Mouse (Mus musculus): Measurements from ENCODE around the gene Arrdc4. TPM values are rescaled to one million over a fixed set of nuclear protein-coding genes. Genes with fewer than 3 reads are reported as not detected.
A peak's percentile ranks its signal among the peaks of the same experiment; 100 is the strongest.

Gene Arrdc4
- total and polyA plus RNA-seq, 2 experiments from 2014 or later, result 20.7 to 41.6 TPM

DNA sequence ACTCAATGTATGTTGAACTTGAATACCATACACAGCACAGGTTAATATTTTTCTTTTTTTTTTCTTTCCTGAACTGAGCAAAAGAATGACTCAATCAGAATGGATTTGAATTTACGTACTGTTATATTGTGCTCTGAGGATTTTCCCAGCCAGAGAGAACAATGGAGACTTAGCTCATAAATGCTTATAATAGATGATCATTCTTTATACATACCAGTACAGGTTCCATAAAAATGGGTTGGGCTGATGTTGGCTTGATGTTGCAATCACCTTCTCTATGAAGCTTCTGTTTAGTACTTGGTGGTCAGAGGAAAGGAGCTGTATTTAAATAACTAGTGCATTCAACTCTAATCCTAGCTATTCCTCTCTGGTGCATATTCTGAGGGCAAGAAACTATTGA is 57.6 kb downstream of the Arrdc4 start:
- TF ChIP-seq EP300 (IDR thresholded peaks at IDR 0.05; ENCODE audit: low read depth), result no peak
- no peak for TF ChIP-seq CTCF (IDR thresholded peaks at IDR 0.05; ENCODE audit: low read depth)
- Histone ChIP-seq H3K4me1 (ENCODE audit: control insufficient read depth, insufficient read depth) (peaks cover 5% of the 10 kb centered on the region; the same call in 1 of the 2 replicates), H3K36me3 (replicated peaks; ENCODE audit: control insufficient read depth, insufficient read depth, low read length) (no peaks in the 10 kb centered on the region), H3K4me3 (ENCODE audit: low read depth, low read length) (no peak overlapping the region), H3K9ac (replicated peaks; ENCODE audit: low read depth, low read length) (no peak overlapping the region), H3K4me2 (ENCODE audit: low read depth, low read length) (no peak overlapping the region), H3K9me3 (replicated peaks; ENCODE audit: control insufficient read depth, low read length) (no peaks in the 10 kb centered on the region), H3K27ac (ENCODE audit: low read depth) (no peak overlapping the region), H3K27me3 (ENCODE audit: control insufficient read depth, insufficient read depth, low read length) (no peaks in the 10 kb centered on the region)
- whole genome bisulfite sequencing, result 59% methylated on average over 1 of the region's 1 CpGs
- ATAC-seq (ENCODE audit: insufficient read depth, low read depth) (no peak), DNase-seq (ENCODE audit: low spot score) (no peak)

DNA sequence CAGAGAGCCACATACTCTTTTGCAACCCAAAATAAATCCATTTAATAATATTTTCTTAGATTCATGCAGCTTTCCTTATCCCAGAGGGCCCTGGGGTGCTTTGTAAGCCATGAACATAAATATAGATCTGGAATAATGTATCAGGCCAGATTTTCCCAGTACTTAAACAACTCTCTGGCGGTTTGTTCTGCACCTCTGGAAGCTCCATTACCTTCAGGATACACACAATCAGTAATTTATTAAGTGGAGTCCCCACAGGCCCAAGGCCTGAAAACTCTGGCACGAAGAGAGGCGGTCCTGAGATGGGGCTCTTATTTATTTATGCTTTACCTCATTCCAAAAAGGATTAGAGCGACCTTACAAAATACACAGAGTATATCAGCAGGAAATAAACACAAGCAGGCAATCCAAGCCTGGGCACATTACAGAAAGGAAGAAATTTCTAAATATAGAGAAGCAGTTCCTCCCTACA is 61.9 kb downstream of the Arrdc4 start:
- Histone ChIP-seq H3K9me3 (replicated peaks; ENCODE audit: control insufficient read depth, low read length) (no peaks in the 10 kb centered on the region), H3K4me3 (ENCODE audit: low read depth, low read length) (no peak overlapping the region), H3K27ac (ENCODE audit: low read depth) (peak overlapping the region; percentile 43; the same call in 1 of the 2 replicates), H3K9ac (replicated peaks; ENCODE audit: low read depth, low read length) (no peak overlapping the region), H3K4me2 (ENCODE audit: low read depth, low read length) (no peak overlapping the region), H3K27me3 (ENCODE audit: control insufficient read depth, insufficient read depth, low read length) (no peaks in the 10 kb centered on the region), H3K4me1 (ENCODE audit: control insufficient read depth, insufficient read depth) (no peaks in the 10 kb centered on the region), H3K36me3 (replicated peaks; ENCODE audit: control insufficient read depth, insufficient read depth, low read length) (no peaks in the 10 kb centered on the region)
- TF ChIP-seq EP300 (IDR thresholded peaks at IDR 0.05; ENCODE audit: low read depth) (no peak), CTCF (IDR thresholded peaks at IDR 0.05; ENCODE audit: low read depth) (no peak)
- ATAC-seq (ENCODE audit: insufficient read depth, low read depth), result no peak
- WGBS, result 46% methylated on average over 4 of the region's 4 CpGs
- no peak for DNase-seq (ENCODE audit: low spot score)
